Mouse (Mus musculus): ENCODE measurements at regions not wholly inside any gene's neighbourhood (a gene's known extent, or its start where the extent isn't known, plus 50 kb on each side); places are given as distances from the start of the nearest gene placed in this dataset.

DNA sequence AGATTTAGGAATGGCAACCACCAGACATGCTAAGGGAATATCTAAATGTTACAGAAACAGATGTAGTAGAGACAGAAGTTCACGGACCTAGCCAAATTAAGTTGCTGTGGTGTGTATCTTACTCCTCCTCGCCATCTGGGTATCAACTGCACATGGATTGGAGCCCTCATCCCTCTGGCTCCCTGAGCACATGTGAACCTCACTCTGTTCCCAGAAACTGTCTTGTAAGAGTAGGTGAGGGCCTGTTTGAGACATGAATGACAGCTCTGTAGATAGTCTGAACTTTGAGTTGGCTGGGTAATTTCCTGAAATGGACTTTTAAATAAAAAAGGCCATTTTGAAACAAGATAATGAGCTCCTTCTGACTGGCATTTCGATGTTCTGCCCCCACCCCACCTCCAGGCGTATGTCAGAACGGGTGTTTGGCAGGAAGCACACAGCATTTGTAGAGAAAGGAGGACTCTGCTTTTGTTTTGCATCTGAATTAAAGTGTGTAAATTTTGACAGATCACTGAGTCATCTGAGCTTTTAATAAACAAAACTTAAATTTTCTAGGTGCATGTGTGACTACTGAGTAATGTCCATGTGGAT is 196.9 kb upstream of the Cep126 start:
- DNase-seq (ENCODE audit: low read depth, low spot score), result peak; percentile 65

DNA sequence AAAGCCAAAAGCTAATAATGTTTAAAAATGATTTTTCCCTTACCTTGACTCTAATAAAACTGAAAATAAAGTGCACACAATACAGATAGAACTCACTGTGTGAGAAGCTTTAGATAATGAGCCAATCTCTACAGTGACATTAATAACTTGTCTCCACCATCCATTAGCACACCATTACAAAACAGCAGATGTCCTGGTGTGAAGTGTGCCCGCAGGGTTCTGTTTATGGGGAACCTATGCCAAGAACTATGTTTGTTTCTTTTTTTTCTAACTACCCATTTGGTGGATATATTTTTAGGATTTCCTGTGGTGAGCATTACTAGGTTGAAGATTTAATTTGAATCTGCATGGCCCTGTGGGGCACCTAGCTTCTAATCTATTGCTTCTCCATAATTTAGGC is 203.3 kb upstream of the Trpc6 start:
- DNase-seq (ENCODE audit: low read depth, low spot score), result peak; percentile 31

DNA sequence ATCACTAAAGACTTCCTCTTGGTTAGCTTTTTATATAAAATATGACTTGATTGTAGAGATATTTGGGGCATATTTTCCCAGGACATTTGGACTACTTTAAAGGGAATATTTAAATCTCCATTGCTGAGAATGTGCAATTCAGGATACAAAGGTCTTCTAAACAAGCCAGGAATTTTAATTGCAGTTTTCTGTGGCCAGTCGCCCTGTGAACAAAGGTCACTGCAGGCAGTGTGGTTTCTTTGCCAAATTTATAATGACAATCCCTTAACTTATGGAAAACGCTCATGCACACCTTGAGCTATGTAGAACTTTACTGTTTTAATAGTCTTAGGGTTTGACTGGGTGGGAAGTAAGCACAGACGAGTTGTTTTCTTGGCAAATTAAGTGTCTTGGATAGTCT is 192.9 kb upstream of the Trpc6 start:
- DNase-seq (ENCODE audit: low read depth, low spot score), result no peak
